Mouse (Mus musculus) retina, adult 2 months (tissue): ENCODE measurements at regions not wholly inside any gene's neighbourhood (a gene's known extent, or its start where the extent isn't known, plus 50 kb on each side); places are given as distances from the start of the nearest gene placed in this dataset.
A peak's percentile ranks its signal among the peaks of the same experiment; 100 is the strongest.

Source experiments
- DNase-seq: peaks from one replicate; pipeline ENCODE4 v3.0.0-alpha.2; 2012; ENCODE audit warnings: low read depth, low spot score

DNA sequence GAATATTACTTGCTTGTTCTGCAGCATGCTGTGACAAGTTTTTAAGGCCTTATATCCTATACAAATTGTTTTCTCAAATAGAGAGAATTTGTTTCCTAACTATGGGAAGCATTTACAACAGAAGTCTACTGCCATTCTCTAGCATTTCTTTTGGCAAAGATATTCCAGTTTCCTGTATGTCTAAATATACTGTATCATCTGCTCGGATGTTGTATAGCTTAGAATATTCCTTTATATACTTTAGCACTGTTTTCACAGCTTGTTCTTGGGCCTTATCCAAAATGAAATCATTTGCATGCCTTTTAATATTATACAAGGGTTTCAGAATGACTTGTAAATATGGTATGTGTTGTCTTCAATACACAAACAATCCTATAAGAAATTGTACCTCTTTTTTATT lies 92.1 kb upstream of the Ins2 start:
- DNase-seq: no peak

DNA sequence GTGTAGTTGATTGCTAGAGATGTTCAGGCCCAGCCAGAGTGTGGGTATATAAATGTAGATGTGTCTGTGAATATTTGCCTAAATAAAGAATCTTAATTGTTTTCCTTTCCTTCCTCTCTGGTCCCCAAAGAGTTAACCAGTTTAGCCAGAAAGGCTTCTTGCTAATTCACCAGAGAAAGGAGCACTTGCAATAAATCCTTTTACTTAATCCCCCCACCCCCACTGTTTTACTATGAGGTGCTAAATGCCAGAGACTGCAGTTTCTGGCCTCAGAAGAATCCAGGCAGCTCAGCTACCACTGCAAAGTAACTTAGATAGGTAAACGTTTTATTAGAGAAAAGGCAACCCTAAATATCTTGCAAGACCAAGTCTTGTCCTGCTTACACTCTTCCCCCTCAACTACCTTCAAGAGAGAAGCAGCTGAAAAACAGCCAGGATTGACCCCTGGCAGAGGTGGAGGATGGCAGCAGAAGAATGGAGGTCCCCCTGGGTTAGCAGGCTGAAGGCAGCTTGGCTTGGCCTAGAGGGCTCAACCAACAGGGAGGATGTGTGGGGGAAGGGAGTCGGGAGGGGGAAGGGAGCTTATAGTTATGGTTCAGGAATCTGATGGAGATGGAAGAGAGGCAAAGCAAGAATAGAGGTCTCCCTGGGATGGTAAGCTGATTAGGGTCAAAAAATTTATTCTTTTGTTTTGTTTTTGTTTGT lies 87.9 kb upstream of the Ins2 start:
- no peak for DNase-seq

DNA sequence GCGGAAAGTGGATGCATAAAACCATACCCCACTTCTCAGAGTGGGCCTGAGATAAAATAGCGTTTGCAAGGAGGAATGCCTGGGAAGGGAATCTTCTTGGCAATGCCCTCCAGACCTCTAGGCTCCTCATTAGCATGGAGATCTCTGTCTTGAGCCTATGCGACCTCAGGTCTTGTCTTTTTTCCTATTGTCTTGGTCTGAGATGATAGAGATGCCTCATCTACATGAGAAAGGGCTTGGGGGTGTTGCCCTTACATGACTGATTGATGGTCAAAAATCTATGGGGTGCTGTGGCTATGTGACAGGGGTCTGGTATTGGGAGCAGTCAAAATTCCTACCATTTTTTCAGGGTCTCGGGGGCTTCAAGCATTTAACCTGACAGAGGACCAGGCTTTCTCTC lies 67.5 kb upstream of the Ins2 start:
- no peak for DNase-seq

DNA sequence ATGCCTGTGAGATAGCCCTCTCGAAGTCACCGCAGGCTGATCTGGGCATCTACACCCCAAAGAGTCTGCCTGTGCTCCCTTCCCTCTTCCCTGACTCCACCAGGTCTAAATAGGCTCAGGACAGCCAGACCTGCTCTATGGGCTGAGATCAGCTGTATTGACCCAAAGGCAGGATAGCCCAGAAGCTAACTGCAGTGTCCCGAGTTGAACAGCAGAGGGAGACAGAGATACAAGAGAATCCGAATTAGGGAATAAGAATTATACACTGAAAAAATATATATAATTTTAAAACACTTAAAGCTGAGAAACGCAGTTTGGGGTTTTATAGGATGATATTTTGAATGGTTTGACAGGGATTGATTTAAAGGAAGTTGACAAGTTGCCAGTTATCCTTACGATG lies 56.2 kb upstream of the Ins2 start:
- DNase-seq: peak; percentile 34

DNA sequence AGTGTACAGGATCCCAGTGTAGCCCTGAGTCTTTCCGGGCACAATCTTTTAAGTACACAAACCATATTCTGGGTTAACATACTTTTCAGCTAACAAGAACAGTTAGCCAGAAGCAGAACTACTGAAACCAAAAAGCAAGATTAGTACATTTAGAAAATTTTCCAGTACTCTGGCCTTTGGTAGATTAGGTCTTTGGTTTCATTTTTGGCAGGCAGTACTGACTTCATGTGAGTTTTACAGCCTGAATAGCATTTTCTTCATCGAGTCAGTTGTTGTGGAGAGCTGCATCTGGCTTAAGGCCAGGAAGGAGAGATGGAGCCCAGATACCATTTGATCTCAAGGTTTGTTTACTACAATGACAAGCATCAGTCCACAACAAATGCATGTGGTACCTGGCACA lies 51.3 kb upstream of the Ins2 start:
- no peak for DNase-seq
